ENCODE assay signal across 27 mouse cellular contexts in genomic region chr13:81300851-81301250, GRCm38 (mm10).
DNase-seq lines count a peak whose midpoint lies in the region; ATAC-seq lines count a peak whose summit lies in the region.
"Had no signal": no experiment of that assay in that cellular context is flagged by ENCODE, and none has a peak within 500 bp of the region (broad histone marks: within the 10 kb centered on the region; RNA-seq: fewer than 3 reads in every experiment).

No protein-coding gene starts in this region.

- H3K27ac ChIP-seq in kidney, embryonic 15.5 days = no peak overlapping the region
- H3K27ac ChIP-seq in kidney, embryonic 14.5 days (ENCODE audit: low read depth, low read length) = no peak overlapping the region
- H3K27ac ChIP-seq: embryonic facial prominence, embryonic 13.5 days; embryonic facial prominence, embryonic 15.5 days; forebrain, embryonic 10.5 days; forebrain, embryonic 12.5 days had no signal

- no peaks in the 10 kb centered on the region for H3K4me1 ChIP-seq in kidney, embryonic 15.5 days
- H3K4me1 ChIP-seq in kidney, embryonic 14.5 days (ENCODE audit: control insufficient read depth, insufficient read depth, low read length) = no peaks in the 10 kb centered on the region
- H3K4me1 ChIP-seq: embryonic facial prominence, embryonic 13.5 days; embryonic facial prominence, embryonic 15.5 days; forebrain, embryonic 10.5 days; forebrain, embryonic 12.5 days had no signal

- peak; percentile 6 for DNase-seq in kidney, adult 11 months
- DNase-seq in kidney, adult 9 months = peak; percentile 46
- DNase-seq in kidney, postnatal 4 days = no peak
- peak; percentile 17 for DNase-seq in kidney, postnatal 10 days
- DNase-seq: adrenal gland, adult 2 months; adrenal gland, postnatal 10 days; adrenal gland, postnatal 25 days; B cell, adult 2 months; cerebellum, adult 11 months; cerebellum, adult 18-20 months; cerebellum, adult 8-10 months; cerebellum, adult 9-11 months; cerebellum, postnatal 14 days; cerebellum, postnatal 36 days; embryo, embryonic 11 days had no signal

- no peaks in the 10 kb centered on the region for H3K9me3 ChIP-seq in kidney, embryonic 15.5 days (replicated peaks)
- H3K9me3 ChIP-seq in kidney, embryonic 14.5 days (ENCODE audit: control insufficient read depth, low read length) = no peaks in the 10 kb centered on the region
- H3K9me3 ChIP-seq: embryonic facial prominence, embryonic 13.5 days; embryonic facial prominence, embryonic 15.5 days; forebrain, embryonic 10.5 days; forebrain, embryonic 12.5 days; G1E had no signal

- H3K9ac ChIP-seq in kidney, embryonic 15.5 days = no peak overlapping the region
- no peak overlapping the region for H3K9ac ChIP-seq in kidney, embryonic 14.5 days (ENCODE audit: low read depth, low read length)
- H3K9ac ChIP-seq: embryonic facial prominence, embryonic 13.5 days; embryonic facial prominence, embryonic 15.5 days; forebrain, embryonic 12.5 days had no signal

- no peaks in the 10 kb centered on the region for H3K36me3 ChIP-seq in kidney, embryonic 15.5 days
- H3K36me3 ChIP-seq in kidney, embryonic 14.5 days (ENCODE audit: control insufficient read depth, insufficient read depth, low read length) = no peaks in the 10 kb centered on the region
- H3K36me3 ChIP-seq: embryonic facial prominence, embryonic 13.5 days; embryonic facial prominence, embryonic 15.5 days; forebrain, embryonic 10.5 days; forebrain, embryonic 12.5 days; G1E had no signal

- no peak overlapping the region for H3K4me3 ChIP-seq in kidney, embryonic 15.5 days (replicated peaks)
- H3K4me3 ChIP-seq in kidney, embryonic 14.5 days (ENCODE audit: low read length) = no peak overlapping the region
- H3K4me3 ChIP-seq: embryonic facial prominence, embryonic 13.5 days; embryonic facial prominence, embryonic 15.5 days; erythroblast, embryonic 14.5 days; forebrain, embryonic 10.5 days; forebrain, embryonic 12.5 days had no signal

- no peaks in the 10 kb centered on the region for H3K27me3 ChIP-seq in kidney, embryonic 15.5 days
- no peaks in the 10 kb centered on the region for H3K27me3 ChIP-seq in kidney, embryonic 14.5 days (ENCODE audit: control insufficient read depth, insufficient read depth, low read length)
- H3K27me3 ChIP-seq: CH12.LX; embryonic facial prominence, embryonic 13.5 days; embryonic facial prominence, embryonic 15.5 days; forebrain, embryonic 12.5 days had no signal

- WGBS in kidney, embryonic 15.5 days = 33% methylated on average over 1 of the region's 1 CpGs
- 44% methylated on average over 1 of the region's 1 CpGs for WGBS in kidney, embryonic 14.5 days

- no peak overlapping the region for H3K4me2 ChIP-seq in kidney, embryonic 15.5 days
- H3K4me2 ChIP-seq in kidney, embryonic 14.5 days (replicated peaks; ENCODE audit: low read depth, low read length) = no peak overlapping the region
- H3K4me2 ChIP-seq: embryonic facial prominence, embryonic 13.5 days; embryonic facial prominence, embryonic 15.5 days; forebrain, embryonic 12.5 days had no signal

- ATAC-seq in kidney, embryonic 15.5 days (replicated peaks; ENCODE audit: low FRiP score) = no peak
- no peak for ATAC-seq in kidney, embryonic 14.5 days (ENCODE audit: low FRiP score, low TSS enrichment)
- ATAC-seq: CD4-positive, CD25-positive, alpha-beta regulatory T cell, adult 4 months; forebrain, embryonic 14.5 days; forebrain, embryonic 16.5 days had no signal

Comparison
In these comparisons a context has a peak if more than half of its experiments do, and no peak if none do; other contexts are left out.
1. DNase-seq: peak in kidney, adult 11 months (single experiment), kidney, adult 9 months (single experiment) and kidney, postnatal 10 days (single experiment); none in kidney, postnatal 4 days (0 of 2).